Mouse (Mus musculus): ENCODE data around the gene Gm2956. TPM values are rescaled to one million over a fixed set of nuclear protein-coding genes. Genes with fewer than 3 reads are reported as not detected.
A peak's percentile ranks its signal among the peaks of the same experiment; 100 is the strongest.
"Not testable (repeated sequence)": the region's sequence is repeated elsewhere in the genome, so short reads cannot be mapped to it uniquely, and the experiment has no call there.

Gene Gm2956
- 0.17 TPM in 1 of 2 replicates, not detected in the other for polyA plus RNA-seq (2015; fragmentation: Nextera tagmentation; extraction: Ambion mirVana)

DNA sequence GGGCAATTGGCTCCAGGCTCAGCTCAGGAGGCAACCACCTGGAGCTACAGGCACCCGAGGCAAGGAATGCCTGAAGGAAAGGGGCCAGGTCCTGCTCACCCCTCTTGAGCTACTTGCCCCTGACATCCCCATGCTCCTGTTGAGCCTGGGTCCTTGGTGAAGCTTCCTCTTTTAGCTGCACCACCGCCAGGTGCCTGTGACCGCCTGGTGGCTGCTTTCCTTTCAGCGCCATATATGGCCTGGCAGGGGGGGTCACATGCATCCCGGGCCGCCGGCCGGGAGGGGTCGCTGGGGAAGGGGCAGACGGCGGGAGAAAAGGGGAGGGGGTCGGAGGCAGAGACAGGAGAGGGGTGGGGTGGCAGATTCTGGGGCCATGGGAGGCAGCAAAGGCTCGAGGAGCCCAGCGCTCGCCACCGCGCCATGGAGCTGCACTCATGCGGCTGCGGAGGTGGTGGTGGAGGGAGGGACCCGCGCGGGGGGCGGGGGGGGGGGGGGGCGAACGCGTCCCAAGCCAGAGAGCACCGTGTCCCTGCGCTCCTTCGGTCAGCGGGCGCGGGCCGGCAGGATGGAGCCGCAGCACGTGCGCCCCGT, at the start of gene Gm2956:
TSS of gene Gm2956 (plus strand) at position 541 of the 591 bp plus-strand sequence.
- not testable (repeated sequence) for H3K36me3 ChIP-seq; H3K27me3 ChIP-seq; ATAC-seq (ENCODE audit: low FRiP score, low read depth); H3K27ac ChIP-seq (replicated peaks); H3K4me1 ChIP-seq (replicated peaks); H3K9me3 ChIP-seq
- Histone ChIP-seq H3K4me2 (peak within 1 kb of the TSS; percentile 57), H3K4me3 (peak within 1 kb of the TSS; percentile 44), H3K9ac (peak within 1 kb of the TSS; percentile 52)
- 0% methylated on average over 12 of the region's 37 CpGs for WGBS

DNA sequence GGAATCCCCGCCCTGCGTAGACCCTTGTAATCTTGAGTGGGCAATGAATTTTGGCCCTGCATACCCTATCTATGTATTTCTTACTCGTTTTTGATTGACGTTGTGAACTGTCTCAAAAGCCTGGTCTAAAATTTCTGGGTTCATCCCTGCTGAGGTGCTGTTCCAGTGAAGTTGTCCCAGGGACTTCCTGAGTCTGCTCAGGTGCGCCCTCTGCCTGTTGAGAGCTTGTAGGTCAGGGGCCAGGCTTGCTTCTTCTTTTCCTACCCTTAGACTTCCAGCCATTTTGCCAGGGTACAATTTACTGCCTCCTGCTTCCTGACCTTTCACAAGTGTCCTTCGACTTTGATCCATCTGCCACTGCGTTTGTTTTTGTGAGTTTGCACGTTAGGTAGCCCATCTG, 979 bp downstream of the Gm2956 start:
- Histone ChIP-seq H3K4me3 (peak overlapping the region; percentile 44), H3K4me2 (peak overlapping the region; percentile 57)
- H3K9me3 ChIP-seq; H3K27me3 ChIP-seq; H3K4me1 ChIP-seq (replicated peaks); ATAC-seq (ENCODE audit: low FRiP score, low read depth); H3K27ac ChIP-seq (replicated peaks); H3K36me3 ChIP-seq; H3K9ac ChIP-seq: not testable (repeated sequence)
- 2% methylated on average over 7 of the region's 8 CpGs for WGBS

DNA sequence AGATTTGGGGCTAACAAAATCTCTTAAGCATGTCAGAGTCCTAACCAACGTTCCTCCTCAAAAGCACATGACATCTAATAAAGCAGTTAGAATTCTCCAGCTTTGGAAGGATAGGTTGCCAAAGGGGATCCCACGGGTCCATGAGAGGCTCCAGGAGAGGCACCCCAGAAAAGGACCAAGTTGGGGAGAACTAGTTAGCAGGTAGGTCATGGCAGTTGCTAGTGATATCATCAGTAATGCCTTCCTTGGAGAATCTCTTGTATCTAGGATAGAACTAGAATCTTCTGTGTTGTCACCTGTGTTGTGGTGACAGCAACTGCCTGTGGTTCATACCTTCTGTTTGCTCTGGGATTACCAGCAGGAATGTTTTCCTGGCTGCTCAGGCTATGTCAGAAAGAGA, 62.4 kb downstream of the Gm2956 start, which contains the start of gene Gm10413:
TSS of gene Gm10413 (plus strand) at position 301 of the 400 bp plus-strand sequence.
- H3K27ac ChIP-seq (replicated peaks); H3K9me3 ChIP-seq; H3K27me3 ChIP-seq; ATAC-seq (ENCODE audit: low FRiP score, low read depth); H3K36me3 ChIP-seq; H3K4me2 ChIP-seq; H3K4me3 ChIP-seq; H3K9ac ChIP-seq; H3K4me1 ChIP-seq (replicated peaks): not testable (repeated sequence)
- no CpG with 5 or more reads among the region's 2 CpGs for WGBS

Other genes starting within 250 kb of the Gm2956 start
- gene Gm10340, start 198.6 kb upstream of the Gm2956 start, polyA plus RNA-seq (2015; fragmentation: Nextera tagmentation; extraction: Ambion mirVana), result 0.12 TPM in 1 of 2 replicates, not detected in the other
- gene Gm5795, start 144.4 kb upstream of the Gm2956 start, polyA plus RNA-seq (2015; fragmentation: Nextera tagmentation; extraction: Ambion mirVana), result 0.31 and 0.68 TPM in 2 replicates
- 31.2 and 36.5 TPM in 2 replicates for gene D830030K20Rik, start 124.1 kb upstream of the Gm2956 start, polyA plus RNA-seq (2015; fragmentation: Nextera tagmentation; extraction: Ambion mirVana)
- not detected in 2 replicates for gene Gm10413, start 62.5 kb downstream of the Gm2956 start, polyA plus RNA-seq (2015; fragmentation: Nextera tagmentation; extraction: Ambion mirVana)
- 18.6 and 19.7 TPM in 2 replicates for gene Gm10409, start 80.0 kb downstream of the Gm2956 start, polyA plus RNA-seq (2015; fragmentation: Nextera tagmentation; extraction: Ambion mirVana)
- gene Gm3005, start 95.5 kb downstream of the Gm2956 start, polyA plus RNA-seq (2015; fragmentation: Nextera tagmentation; extraction: Ambion mirVana), result 7.2 and 8.0 TPM in 2 replicates
- not detected in 2 replicates for gene Gm10408, start 116.8 kb downstream of the Gm2956 start, polyA plus RNA-seq (2015; fragmentation: Nextera tagmentation; extraction: Ambion mirVana)

Measured in hindbrain, embryonic 15.5 days (tissue).